Mouse (Mus musculus): Measurements from ENCODE around the gene Catsperd.

DNA sequence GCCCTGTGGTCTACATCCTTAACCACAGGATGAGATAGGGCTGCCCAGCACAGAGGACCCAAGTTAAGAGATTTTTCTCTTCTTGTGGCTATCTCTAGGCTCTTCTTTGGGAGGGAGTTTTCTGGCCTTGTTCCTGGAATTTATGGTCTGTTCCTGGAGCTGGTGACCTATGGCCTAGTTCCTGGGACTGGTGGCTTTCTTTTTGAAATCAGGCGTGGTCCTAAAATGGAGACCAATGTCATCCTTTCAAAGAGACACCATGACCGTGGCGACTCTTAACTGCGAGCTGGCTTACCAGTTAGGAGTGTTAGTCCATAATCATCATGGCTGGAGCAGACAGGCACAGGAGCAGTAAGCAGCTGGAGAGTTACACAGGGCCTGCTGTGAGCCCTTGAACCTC lies 38.4 kb downstream of the Catsperd start:
- TF ChIP-seq ZC3H11A (IDR thresholded peaks at IDR 0.05; ENCODE audit: borderline replicate concordance, low read depth, low read length) (no peak), ZNF384 (IDR thresholded peaks at IDR 0.05; ENCODE audit: low read depth, low read length) (no peak)
